Mouse (Mus musculus) testis, adult 2 months (tissue): Measurements from ENCODE around the gene Kazn. TPM values are rescaled to one million over a fixed set of nuclear protein-coding genes. Genes with fewer than 3 reads are reported as not detected.

ENCODE experiments used
- H3K27ac ChIP-seq: fragments of 200-500 bp; 2 replicates; pipeline ENCODE4 v1.5.1; 2012; ENCODE audit warnings: low read depth, low read length; ENCODE audit not compliant: control insufficient read depth, insufficient read depth
- H3K27me3 ChIP-seq: fragments of 200-500 bp; 2 replicates; pipeline ENCODE4 v1.6.1; 2012; ENCODE audit warnings: mild to moderate bottlenecking, low read length, moderate library complexity; ENCODE audit not compliant: control insufficient read depth, insufficient read depth
- H3K36me3 ChIP-seq: fragments of 200-500 bp; 2 replicates; pipeline ENCODE4 v1.6.1; 2012; ENCODE audit warnings: mild to moderate bottlenecking, low read length; ENCODE audit not compliant: control insufficient read depth, insufficient read depth
- H3K4me1 ChIP-seq: fragments of 200-500 bp; 2 replicates; pipeline ENCODE4 v1.6.1; 2012; ENCODE audit warnings: low read length; ENCODE audit not compliant: control insufficient read depth, insufficient read depth
- H3K4me3 ChIP-seq: fragments of 200-500 bp; 2 replicates; pipeline ENCODE4 v1.5.1; 2012; ENCODE audit warnings: low read depth, mild to moderate bottlenecking, low read length, moderate library complexity, mixed read lengths; ENCODE audit not compliant: control insufficient read depth
- CTCF ChIP-seq: fragments of 200-500 bp; IDR thresholded peaks from 2 replicates; pipeline ENCODE4 v1.5.1; 2012; ENCODE audit warnings: low read depth, mild to moderate bottlenecking, inconsistent platforms, low read length, moderate library complexity; ENCODE audit not compliant: control insufficient read depth, insufficient read depth, insufficient replicate concordance
- POLR2A ChIP-seq: fragments of 200-500 bp; IDR thresholded peaks from 2 replicates; pipeline ENCODE4 v1.6.1; 2012; ENCODE audit warnings: low read depth, mild to moderate bottlenecking, inconsistent platforms, low read length, moderate library complexity; ENCODE audit not compliant: control insufficient read depth
- polyA plus RNA-seq: library from polyadenylated mRNA; depleted of rRNA; stranded (reverse); fragments of >200 nt; gene quantifications from 2 replicates; pipeline ENCODE4 v1.2.3, GENCODE M21; 2012

Kazn gene
- polyA plus RNA-seq, 1 experiment, result 9.6 TPM

GRCm38 (mm10) chr4:142070840-142071239 is 168.4 kb downstream of the Kazn start:
- Histone ChIP-seq H3K27me3 (no peaks in the 10 kb centered on the region), H3K4me1 (no peaks in the 10 kb centered on the region; the same call in 1 of the 2 replicates), H3K36me3 (no peaks in the 10 kb centered on the region), H3K27ac (no peak overlapping the region), H3K4me3 (no peak overlapping the region; the same call in 1 of the 2 replicates)
- TF ChIP-seq CTCF, result no peak
- no peak for TF ChIP-seq POLR2A

- Histone ChIP-seq H3K4me3 (no peak overlapping the region), H3K27ac (no peak overlapping the region), H3K36me3 (no peaks in the 10 kb centered on the region), H3K4me1 (no peaks in the 10 kb centered on the region; the same call in 1 of the 2 replicates), H3K27me3 (no peaks in the 10 kb centered on the region)
- TF ChIP-seq CTCF (no peak), POLR2A (no peak)
Measured at GRCm38 (mm10) chr4:142068899-142069812, 170.0 kb downstream of the Kazn start.

DNA sequence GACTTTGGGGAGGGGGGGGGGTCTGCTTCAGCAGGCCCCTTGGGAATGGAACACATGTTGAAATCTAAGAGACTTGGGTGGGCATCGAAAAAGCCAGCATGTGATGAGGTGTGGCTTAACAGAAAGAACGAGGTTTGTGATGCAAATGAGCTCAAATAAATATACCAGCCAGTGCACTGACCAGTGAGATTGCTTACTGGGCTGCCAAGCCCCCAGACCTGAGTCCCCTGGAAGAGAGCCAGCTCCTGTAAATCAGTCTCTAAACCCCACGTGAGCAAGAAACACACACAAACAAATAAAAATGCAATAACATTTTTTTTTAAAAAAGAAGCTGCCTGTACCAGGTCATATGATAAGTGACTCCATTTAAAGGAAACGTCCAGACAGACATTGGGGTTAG is 172.6 kb downstream of the Kazn start:
- no peaks in the 10 kb centered on the region; the same call in 1 of the 2 replicates for H3K4me1 ChIP-seq
- no peaks in the 10 kb centered on the region for H3K36me3 ChIP-seq
- no peak for TF ChIP-seq CTCF
- TF ChIP-seq POLR2A, result no peak
- no peak overlapping the region for H3K27ac ChIP-seq
- no peaks in the 10 kb centered on the region for H3K27me3 ChIP-seq
- H3K4me3 ChIP-seq, result no peak overlapping the region

DNA sequence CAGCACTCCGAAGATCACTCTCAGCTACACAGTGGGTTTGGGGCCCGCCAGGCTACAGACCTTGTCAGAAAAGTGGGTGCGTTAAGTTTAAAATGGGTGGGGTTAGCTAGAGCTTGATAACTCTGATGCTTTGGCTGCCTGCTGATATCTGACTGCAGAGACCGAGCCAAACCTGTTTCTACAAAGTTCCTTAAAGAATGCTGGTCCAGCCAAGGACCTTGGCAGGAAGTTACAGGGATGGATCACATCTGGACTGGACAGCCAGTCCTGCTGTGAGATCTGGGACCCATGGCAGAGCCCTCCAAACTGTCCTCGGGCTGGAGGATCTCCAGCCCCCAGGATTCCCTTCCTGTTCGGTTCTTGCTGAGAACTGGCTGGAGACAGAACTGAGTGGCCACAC is 173.4 kb downstream of the Kazn start:
- Histone ChIP-seq H3K4me1 (no peaks in the 10 kb centered on the region), H3K27me3 (no peaks in the 10 kb centered on the region), H3K27ac (no peak overlapping the region), H3K4me3 (no peak overlapping the region), H3K36me3 (no peaks in the 10 kb centered on the region)
- TF ChIP-seq POLR2A, result no peak
- TF ChIP-seq CTCF, result no peak

DNA sequence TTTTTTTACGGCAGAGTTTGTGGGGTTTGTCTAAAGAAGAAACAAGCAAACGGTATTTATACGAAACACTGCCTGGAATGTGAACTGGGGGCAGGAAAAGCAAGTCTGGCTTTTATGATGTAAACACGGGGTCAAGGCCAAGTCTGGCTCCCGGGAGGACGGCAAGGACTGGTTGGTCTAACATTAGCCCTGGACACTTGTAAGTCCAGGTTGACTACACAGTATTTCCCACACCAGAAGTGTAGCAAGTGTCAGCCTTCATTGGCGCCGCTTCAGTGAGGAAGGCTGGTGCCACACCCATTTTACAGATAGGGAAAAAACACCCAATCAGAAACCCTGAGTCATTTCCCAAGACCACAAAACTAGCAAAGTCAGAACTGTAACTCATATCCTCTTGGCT is 173.9 kb downstream of the Kazn start:
- H3K4me1 ChIP-seq, result no peaks in the 10 kb centered on the region
- no peaks in the 10 kb centered on the region for H3K36me3 ChIP-seq
- TF ChIP-seq POLR2A, result no peak
- no peak for TF ChIP-seq CTCF
- H3K27me3 ChIP-seq, result no peaks in the 10 kb centered on the region
- no peak overlapping the region for H3K27ac ChIP-seq
- no peak overlapping the region for H3K4me3 ChIP-seq

- no peak overlapping the region for H3K27ac ChIP-seq
- no peak overlapping the region for H3K4me3 ChIP-seq
Measured at GRCm38 (mm10) chr4:142064582-142065228, 174.5 kb downstream of the Kazn start.

DNA sequence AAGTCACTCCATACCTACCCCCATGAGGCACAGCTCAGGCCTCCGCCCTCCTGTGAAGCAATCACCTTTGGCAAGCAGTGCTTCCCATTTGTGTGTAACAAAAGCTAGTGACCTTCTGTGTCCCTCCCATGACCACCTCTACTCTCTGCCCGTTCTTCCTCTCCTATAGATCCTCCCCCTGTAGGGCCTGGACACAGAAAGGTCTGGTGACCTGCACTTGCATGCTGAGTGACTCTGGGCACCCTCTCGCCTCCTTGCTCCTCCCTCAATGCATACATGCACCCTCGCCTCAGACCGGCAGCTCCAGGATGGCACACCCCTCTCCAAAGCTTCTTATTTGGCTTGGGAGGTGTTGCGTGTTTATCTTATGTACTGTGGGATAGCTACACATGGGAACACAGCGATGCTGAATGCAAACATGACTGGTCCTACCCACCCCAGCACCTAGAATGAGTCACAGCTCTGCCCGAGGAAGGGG is 176.1 kb downstream of the Kazn start:
- Histone ChIP-seq H3K27ac (no peak overlapping the region), H3K36me3 (no peaks in the 10 kb centered on the region), H3K4me1 (no peaks in the 10 kb centered on the region), H3K4me3 (no peak overlapping the region), H3K27me3 (no peaks in the 10 kb centered on the region)
- TF ChIP-seq CTCF (no peak), POLR2A (no peak)

More at GRCm38 (mm10) chr4:142064582-142065228, 174.5 kb downstream of the Kazn start:
- Histone ChIP-seq H3K36me3 (no peaks in the 10 kb centered on the region), H3K27me3 (no peaks in the 10 kb centered on the region), H3K4me1 (no peaks in the 10 kb centered on the region)
- TF ChIP-seq POLR2A, result no peak
